Mouse (Mus musculus) lung, adult 2 months (tissue): ENCODE measurements at regions not wholly inside any gene's neighbourhood (a gene's known extent, or its start where the extent isn't known, plus 50 kb on each side); places are given as distances from the start of the nearest gene placed in this dataset.

Experiments used
- CTCF ChIP-seq: fragments of 200-500 bp; IDR thresholded peaks from 2 replicates; pipeline ENCODE4 v1.5.1; 2011; ENCODE audit warnings: mild to moderate bottlenecking, low read length, control low read depth; ENCODE audit not compliant: insufficient read depth
- POLR2A ChIP-seq: fragments of 200-500 bp; IDR thresholded peaks from 2 replicates; pipeline ENCODE4 v1.6.1; 2011; ENCODE audit warnings: low read depth, mild to moderate bottlenecking, control low read depth, low read length, borderline replicate concordance; ENCODE audit errors: extremely low read depth

GRCm38 (mm10) chr11:84738769-84739589 lies 80.3 kb downstream of the Mrm1 start:
- TF ChIP-seq POLR2A (no peak), CTCF (no peak)
